Mouse (Mus musculus) spleen, postnatal 4 days (tissue): Measurements from ENCODE around the gene Frmd4b.

Experiments used
- DNase-seq, 2 experiments: peaks; one replicate each; pipeline ENCODE4 v3.0.0; 2022; ENCODE audit warnings: low spot score in 2 of 2

Gene Frmd4b

DNA sequence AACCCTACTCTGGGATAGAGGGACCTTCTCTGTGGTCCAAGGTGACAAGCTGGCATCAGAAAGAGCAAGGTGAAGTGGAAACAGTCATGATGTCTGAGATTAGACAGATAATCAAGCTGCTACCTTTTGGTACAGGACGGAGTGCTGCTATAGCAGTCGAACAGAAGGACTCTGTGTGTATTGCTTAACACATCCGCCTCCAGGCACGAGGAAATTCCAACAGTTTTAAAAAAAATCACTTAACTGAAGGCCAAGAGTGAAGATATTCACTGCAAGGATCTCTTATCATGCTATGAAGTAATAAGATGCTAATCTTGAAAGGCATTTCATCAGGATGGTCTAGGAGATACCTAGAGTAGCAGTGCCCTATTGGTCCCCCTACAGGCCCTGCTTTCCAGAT lies 298.3 kb downstream of the Frmd4b start:
- DNase-seq = no peak

DNA sequence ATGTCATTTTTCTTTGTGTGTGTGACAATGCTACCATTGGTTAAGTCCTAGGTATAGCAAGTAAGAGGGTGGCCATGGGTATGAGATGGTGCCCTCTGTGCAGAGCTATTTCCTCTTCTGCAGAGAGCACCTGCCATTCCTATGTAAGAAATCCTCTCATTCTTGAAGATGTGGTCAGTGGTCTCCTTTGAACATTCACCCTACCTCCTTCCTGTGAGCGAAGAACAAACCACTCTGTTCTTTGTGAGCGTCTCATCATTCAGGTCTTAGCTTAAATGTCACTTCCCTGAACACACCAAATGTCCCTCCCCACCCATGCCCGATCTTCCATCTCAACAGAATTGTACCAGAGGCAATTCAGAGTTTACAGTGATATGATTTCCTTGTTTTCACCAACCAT lies 299.4 kb downstream of the Frmd4b start:
- DNase-seq = no peak

DNA sequence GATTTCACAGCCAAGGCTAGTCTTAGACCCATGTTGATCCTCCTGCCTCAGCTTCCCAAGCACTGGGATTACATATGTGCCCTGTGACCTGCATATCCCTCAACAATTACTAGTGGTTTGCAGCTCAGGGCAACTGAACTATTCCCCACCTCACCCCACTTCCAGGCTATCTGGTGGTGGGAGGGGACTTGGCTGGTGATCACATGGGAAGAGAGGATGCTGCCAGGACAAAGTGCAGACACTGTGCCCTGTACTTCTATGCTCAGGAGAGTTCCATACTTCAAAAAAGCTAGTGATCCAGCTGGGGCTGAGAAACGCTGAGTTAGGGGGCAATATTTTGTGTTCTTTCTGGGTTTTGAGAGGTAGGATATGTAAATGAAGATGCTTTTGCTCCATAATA lies 300.6 kb downstream of the Frmd4b start:
- DNase-seq = no peak

DNA sequence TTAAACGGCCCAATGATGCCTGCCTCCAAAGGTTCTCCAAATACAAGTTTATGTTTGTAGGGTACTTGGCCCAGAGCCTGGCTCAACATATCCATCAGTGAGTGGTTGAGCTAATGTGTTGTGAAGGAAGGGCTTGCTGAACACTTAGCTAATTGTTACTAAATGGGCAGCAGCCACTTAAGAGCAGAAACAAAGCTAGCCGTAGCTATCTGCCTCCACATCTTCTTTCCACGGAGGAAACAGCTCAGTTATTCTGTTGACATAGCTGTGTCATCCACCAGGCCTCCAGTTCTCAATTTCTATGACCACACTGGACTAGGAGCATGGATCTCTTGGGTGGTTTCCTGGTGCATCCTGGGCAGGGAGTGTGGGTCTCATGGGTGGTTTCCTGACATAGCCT lies 302.0 kb downstream of the Frmd4b start:
- DNase-seq = no peak

DNA sequence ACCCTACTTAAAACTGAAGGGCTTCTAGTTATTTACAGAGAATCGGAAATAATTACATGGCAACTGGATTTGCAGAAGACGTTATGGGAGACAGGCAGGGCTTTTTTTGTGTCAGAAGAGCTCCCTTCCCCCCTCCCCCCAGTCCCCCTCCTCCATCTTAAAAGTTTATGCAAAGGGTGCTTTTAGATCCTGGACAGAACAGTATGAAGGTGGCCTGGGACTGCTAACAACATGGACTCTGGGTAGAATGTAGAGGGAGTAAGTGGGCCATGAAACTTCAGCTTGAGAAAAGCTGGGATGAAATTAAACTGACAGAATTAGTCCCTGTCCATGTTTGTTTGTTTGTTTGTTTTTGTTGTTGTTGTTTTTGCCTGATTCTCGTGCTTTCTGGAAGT lies 304.8 kb downstream of the Frmd4b start:
- no peak for DNase-seq

DNA sequence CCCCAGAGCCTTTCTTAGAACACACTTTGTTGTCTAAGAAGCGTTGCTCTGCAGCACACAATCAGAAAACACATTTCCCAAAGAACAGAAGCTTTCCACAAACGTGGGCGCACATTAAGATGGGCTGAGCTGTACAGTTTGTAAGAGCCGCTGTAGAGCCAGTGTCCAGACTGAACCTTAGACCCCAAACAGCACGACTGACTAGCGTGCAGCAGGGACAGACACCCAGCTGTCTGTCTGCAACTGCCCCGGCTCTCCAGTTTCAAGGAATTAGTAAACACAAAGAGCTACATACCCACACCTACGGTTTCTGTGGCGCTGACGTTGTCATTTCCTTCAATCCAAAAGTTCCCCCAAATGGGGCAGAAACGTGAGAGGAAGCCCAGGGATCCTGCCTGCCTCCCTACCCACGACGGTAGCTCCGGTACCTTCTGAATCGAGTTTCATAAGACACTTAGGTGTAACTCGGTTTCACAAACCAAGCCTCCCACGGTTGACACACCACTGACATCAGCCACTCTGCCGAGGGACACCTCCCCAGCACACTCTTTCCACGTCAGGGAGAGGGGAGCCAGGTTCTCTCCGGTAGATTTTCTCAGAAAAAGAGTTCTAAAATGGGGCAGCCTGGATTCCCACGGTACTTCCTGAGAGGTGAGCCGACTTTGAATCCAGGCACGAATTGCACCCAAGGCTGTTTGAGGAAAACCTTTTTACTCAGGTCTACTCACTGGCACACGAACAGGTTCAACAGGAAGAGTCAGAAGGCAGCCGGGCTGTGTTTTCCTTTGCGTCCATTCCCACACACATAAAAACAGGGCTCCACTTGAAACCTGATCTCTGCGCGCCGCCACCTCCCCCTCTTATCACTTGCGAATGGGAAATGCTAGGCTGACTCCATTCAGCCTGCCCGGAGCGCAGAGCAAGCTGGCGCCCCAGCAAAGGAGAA lies 305.5 kb downstream of the Frmd4b start:
- no peak for DNase-seq

DNA sequence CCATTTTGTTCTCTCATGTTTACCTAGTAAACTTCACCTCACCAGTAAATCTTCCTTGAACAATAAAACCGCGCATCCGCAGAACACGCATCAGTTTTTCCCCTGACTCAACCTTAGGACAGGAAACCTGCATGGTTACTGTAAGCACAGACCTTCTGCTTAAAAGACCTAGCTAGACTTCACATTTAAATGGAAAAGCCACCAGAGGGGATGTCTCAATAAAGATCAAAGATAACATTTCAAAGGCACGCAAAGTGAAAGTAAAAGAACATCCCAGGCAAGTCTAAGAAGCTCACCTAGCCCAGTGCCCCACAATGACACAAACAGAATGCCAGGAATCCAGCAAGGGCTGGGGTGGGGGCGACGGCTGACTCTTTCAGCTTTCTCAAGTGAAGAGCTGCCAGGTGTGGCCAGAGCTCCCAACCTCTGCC lies 306.4 kb downstream of the Frmd4b start:
- no peak for DNase-seq

DNA sequence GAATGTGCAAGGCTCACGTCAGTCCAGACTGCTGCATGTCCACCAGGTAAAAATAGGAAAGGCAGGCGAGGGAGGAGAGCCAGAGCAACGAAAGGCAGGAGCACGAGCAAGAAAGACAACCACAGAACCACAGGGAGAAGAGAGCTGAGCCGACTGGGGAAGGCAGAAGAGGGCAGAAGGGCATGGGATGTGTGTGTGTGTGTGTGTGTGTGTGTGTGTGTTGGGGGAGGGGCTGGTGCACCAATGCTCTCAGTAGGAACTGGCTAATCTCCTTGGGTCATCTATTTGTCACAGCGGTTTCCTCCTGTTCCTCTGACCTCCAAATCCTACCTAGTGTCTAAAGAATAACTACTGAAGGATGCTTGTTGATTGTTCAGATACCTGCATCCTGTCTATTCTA lies 308.2 kb downstream of the Frmd4b start:
- DNase-seq = no peak

DNA sequence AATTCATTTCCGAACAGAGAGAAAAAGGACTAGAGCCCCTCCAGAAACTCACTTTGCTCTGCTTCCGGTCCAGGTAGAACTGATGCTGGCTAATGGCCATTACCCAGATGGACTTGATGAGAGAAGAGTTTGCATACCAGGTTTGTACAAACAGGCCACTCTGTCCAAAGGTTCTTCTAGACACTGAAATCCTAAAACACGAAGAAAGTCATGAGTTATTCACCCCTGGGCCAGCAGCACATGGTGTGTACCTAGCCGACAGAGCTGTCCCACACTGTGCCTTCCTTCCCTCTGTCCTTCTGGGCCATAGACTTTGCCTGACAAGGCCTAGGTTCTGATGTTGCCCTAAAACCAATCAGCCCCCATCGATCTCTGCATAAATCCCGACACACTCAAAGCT lies 308.8 kb downstream of the Frmd4b start:
- DNase-seq = no peak

DNA sequence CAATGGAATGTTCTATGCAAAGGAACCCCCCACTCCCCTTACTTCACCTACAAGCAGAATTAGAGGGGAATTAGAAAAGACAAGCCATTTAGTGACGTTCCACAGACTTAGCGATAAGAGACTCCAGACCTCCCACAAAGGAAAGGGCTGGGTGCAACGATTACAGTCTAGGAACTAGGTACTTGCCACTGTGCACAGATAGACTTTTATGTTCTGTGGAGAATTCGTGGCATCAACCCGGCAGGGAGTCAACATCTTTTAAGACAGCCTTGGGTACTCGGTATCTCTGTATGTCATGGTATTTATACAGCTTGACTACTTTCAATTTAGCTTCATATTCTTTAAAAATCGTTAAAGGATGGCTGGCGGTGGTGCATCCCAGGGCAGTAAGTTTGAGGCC lies 310.1 kb downstream of the Frmd4b start:
- DNase-seq = no peak

DNA sequence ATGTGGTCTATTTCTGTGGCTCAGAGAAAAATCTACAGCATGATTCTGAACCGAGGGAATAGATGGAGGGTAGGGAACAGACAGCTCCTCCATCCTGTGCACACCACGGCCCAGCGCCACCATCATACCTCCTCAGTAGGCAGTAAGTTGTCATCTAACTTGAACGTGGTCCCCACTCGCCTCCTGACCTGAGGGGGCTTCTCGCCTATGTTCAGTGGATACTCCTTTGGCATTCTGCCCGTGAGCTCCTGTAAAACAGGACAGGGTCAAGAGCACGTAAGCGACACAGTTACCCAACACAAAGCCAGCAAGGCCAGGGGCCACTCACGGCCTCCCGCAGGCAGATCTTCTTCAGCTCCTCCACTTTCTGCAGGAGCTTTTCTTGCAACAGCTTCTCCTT lies 311.0 kb downstream of the Frmd4b start:
- no peak for DNase-seq

DNA sequence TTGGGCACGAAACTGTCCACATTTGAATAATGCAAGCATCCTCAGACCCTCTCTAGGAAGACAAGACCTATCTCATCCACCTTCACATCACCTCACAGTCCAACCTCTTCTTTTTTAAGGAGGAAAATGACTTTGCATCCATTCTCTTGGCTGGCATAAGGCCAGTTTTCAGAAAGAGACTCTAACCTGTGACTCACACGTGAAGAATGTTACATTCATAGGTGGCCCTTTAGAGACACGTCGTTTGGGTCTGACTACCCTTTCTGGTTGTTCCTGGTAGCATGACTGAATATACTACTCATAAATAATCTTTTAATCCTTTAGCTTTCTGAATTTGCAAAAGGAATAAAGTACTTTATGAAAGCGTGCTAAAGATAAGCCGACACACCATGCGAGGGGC lies 311.9 kb downstream of the Frmd4b start:
- DNase-seq = no peak

DNA sequence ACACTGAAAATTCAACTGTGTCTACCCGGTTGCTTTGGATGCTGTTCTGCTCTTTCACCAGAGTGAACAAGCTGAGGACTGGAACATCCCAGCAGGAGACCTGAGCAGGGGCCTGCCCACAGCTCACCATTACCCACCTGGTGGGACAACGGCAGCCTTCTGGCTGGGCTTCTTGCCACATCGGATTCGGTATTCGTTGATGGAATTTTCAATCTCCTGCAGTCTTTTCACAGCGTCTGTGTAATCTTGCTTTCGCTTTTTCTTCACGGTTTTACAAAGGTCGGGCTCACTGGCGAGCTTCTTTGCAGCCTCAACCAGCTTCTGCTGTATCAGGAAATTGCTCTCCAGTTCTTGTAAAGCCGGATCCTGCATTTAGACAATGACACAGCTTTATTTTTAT lies 312.3 kb downstream of the Frmd4b start:
- no peak for DNase-seq

DNA sequence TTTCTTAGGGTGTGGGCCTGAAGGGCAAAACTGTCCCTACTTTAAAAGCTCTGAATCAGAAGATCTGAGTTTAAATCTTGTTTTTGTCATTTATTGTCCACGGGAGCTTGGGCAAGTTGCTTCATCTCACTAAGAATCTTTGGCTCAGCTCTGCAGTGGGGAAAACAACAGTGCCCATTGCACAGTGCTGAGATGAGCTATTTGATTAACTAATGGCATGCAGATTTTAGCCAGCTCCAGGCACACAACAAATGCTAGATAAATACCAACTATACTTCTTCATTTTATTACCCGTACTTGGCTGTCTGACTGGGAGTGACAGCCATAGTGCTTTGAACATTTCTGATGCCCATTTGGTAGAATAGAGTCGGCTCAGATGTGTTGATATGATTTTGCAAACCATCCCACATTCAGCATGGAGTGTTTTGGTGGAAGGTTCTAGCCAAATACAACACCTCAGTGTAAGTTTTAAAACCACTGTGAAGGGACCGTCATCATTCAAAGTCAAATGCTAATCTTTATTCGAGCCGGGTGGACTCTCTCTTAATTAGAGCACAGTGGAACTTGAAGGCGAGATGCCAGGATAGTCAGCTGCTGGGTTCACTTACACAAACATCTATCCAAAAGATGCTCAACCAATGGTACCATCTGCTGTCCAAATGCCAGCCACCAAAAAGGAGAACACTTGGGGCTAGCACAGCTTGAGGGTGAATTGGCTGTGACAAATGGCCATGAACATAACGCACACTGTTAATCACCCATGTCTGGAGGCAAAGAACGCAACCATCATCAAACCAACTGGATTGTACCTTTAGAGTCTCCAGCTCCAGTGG lies 313.8 kb downstream of the Frmd4b start:
- DNase-seq = no peak

DNA sequence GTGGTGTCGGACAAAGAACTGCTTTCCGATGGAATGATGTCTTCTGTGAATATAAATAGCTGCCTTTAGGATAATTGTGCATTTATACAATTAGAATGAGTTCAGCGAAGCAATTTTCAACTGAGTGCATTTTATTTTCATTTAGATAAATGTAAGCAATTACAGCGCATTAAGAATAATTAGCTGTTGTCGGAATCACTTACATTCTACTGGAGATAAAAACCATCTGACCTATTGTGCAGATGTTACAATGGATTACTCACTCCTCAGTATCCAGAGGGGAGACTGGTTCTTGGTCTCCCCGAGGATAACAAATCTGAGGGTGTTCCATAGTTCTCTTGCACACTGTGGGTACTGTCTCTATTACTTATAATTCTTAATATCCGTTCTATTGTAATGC lies 315.0 kb downstream of the Frmd4b start:
- no peak for DNase-seq

DNA sequence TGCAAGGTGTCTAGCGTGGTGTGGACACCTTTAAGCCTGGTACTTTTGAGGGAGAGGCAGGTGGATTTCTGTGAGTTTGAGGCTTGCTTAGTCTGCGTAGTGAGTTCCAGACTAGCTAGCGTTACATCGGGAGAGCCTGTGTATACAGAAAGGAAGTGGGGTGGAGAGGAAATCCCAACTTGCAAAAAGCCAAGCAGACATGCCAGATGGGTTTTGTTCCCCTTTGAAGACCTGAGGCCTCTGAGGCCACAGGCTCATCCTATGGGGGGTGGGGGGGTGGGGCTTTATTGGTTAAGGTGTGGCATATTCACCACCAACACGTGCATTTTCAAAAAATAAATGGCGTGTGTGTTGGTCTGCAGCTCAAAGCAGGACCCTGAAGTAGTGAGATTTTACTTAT lies 316.7 kb downstream of the Frmd4b start:
- DNase-seq = no peak

DNA sequence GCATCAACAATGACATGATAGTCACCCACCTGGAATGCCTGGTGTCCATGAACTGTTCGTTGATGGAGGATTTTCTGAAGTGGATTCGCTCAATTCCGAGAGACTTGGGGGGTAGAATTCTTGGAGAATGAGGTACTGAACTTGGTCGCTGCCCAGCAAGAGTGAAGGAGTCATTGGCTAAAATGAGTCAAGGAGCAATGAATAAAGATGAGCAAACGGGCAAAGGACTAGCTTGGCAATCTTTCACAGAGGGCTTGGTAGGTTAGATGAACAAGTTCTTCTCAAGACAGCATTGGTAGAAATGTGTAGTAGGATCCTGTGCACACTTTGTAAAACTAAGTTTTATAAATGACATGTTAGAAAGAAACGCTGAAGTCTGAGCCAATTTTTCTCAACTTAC lies 317.2 kb downstream of the Frmd4b start:
- no peak for DNase-seq

DNA sequence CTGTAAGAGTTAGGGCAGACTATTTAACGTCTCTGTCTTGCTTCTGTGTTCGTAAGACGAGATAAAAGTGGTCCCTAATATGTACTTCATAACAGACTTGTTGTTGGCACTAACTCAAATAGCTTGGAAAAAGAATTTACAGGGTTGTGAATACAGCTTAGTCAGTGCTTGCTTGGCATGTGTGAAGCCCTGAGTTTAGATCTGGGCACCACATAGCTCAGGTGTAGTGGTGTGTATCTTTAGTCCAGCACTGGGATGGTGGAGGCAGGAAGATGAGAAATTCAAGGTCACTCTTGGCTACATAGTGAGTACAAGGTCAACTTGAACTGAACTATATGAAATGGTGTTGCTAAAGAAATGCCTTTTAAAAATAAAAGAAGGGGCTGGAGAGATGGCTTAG lies 320.2 kb downstream of the Frmd4b start:
- no peak for DNase-seq

DNA sequence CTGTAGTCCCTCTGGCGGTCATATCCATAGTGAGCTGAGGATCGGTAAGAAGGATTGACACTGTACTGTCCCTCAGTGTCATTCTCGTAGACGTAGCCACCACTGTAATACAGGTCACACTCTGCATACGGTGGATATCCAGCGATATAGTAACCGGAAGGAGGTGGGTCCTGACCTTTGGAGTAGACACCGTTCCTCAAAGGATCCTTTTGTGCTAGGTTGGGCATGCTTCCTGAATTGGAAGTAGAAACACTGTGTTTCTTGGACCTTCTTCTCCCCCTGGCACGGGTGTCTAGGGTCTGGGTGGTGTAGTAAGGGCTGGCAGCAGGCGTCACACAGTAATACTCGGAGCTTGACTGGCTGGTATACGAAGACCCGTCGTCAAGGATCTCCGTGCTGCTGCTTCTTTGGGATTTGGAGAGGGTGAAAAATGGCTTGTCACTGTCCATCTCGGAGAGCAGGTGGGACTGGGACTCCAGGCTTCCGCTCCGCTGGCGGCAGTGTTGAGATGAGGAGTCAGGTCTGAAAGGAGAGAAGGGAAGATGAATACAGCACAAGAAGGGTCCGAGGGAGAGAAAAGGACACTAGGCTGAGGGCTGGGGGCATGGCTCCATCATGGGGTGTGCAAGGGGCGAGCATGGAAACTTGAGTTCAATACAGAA lies 321.3 kb downstream of the Frmd4b start:
- DNase-seq = peak in 1 of 2 experiments; percentile 55

DNA sequence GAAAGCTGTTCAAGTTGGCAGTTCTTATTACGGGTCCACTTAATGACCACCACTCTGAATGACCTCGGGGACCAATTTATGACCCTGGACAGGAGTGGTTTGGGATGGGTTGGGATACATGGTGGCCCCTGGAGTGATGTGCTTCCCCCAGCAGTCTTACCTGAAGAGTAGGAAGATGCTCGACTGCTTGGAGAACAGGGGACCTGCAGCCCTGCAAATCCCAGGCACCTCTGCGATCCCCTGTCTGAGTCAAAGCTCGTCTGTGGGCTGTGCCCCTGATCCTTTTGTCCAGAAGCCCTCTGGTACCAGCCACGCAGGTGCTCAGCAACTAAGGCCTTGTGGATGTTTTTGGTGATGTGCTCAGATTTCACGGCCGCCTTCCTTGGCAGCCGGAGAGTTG lies 321.9 kb downstream of the Frmd4b start:
- peak in 1 of 2 experiments; percentile 53 for DNase-seq

DNA sequence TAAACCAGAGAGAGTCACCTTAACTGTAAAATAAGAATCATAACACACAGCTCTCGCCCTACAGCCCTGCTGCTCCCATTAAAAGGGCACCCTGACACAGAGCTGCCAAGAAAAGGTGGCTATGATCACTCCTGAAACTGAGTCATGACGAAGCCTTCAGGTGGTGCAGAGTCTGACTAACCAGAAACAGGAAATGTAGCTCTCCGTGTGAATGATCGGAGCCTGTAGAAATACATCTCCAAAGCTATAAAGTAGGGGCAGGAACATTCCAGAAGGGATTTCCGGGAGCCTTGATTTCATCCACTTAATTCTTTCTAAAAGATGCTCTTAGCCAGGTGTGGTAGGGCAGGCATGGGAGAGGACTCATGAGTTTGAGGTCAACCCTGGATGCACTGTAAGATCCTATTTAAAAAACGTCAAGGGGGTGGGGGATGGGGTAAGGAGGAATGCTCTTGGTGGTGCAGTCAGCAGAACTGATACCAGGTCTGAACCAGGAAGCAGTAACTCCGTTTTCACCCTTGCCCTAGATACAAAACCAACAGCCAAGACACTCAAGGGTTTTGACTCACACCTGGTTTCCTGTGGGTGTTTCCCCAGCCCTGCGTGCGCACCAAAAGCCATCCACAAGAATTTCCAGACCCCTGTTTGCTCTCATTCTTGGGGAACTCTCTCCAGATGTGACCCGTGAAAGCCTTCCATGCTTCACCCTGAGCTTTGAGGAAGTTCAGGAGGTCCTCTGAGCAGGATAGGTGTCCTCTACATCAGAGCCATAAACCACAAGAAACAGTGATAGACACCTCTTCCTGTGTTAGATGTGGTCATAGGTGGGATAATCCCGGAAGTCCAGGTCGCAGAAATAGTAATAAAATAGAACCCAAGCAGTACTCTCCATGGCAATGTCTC lies 323.4 kb downstream of the Frmd4b start:
- no peak for DNase-seq
